Mouse (Mus musculus) urinary bladder, postnatal 25 days (tissue): ENCODE data around the gene Btnl9.
A peak's percentile ranks its signal among the peaks of the same experiment; 100 is the strongest.
"Not testable (repeated sequence)": the region's sequence is repeated elsewhere in the genome, so short reads cannot be mapped to it uniquely, and the experiment has no call there.

Experiments
- DNase-seq: peaks from one replicate; pipeline ENCODE4 v3.0.0; 2022; ENCODE audit warnings: low spot score

Gene Btnl9

GRCm38 (mm10) chr11:49186955-49187488 lies at the start of gene Btnl9:
Gene Btnl9 (minus strand): TSS chr11:49187159.
- DNase-seq, result no peak

- no peak for DNase-seq
Measured at GRCm38 (mm10) chr11:49235459-49236207, 48.7 kb upstream of the Btnl9 start.

- no peak for DNase-seq
Measured at GRCm38 (mm10) chr11:49232781-49233180, 45.8 kb upstream of the Btnl9 start.

GRCm38 (mm10) chr11:49224455-49224854 lies 37.5 kb upstream of the Btnl9 start:
- no peak for DNase-seq

GRCm38 (mm10) chr11:49219271-49219670 lies 32.3 kb upstream of the Btnl9 start:
- DNase-seq, result no peak

- no peak for DNase-seq
Measured at GRCm38 (mm10) chr11:49213505-49213904, 26.5 kb upstream of the Btnl9 start.

- no peak for DNase-seq
Measured at GRCm38 (mm10) chr11:49212577-49212976, 25.6 kb upstream of the Btnl9 start.

GRCm38 (mm10) chr11:49207495-49207894 lies 20.5 kb upstream of the Btnl9 start:
- no peak for DNase-seq

GRCm38 (mm10) chr11:49205080-49205590 lies 18.2 kb upstream of the Btnl9 start:
- DNase-seq, result no peak

GRCm38 (mm10) chr11:49203771-49204497 lies 17.0 kb upstream of the Btnl9 start:
- peak; percentile 10 for DNase-seq

GRCm38 (mm10) chr11:49203129-49203768 lies 16.3 kb upstream of the Btnl9 start, which contains the start of gene Zfp62:
Gene Zfp62 (plus strand): TSS chr11:49203292.
- peak; percentile 93 for DNase-seq

- peak; percentile 15 for DNase-seq
Measured at GRCm38 (mm10) chr11:49202523-49203061, 15.6 kb upstream of the Btnl9 start.

GRCm38 (mm10) chr11:49202071-49202470 lies 15.1 kb upstream of the Btnl9 start:
- DNase-seq, result no peak

GRCm38 (mm10) chr11:49201142-49201541 lies 14.2 kb upstream of the Btnl9 start:
- DNase-seq, result no peak

GRCm38 (mm10) chr11:49200666-49201065 lies 13.7 kb upstream of the Btnl9 start:
- DNase-seq, result no peak

GRCm38 (mm10) chr11:49195819-49196322 lies 8.9 kb upstream of the Btnl9 start:
- no peak for DNase-seq

GRCm38 (mm10) chr11:49194771-49195170 lies 7.8 kb upstream of the Btnl9 start:
- DNase-seq, result not testable (repeated sequence)

- no peak for DNase-seq
Measured at GRCm38 (mm10) chr11:49191083-49191482, 4.1 kb upstream of the Btnl9 start.

- DNase-seq, result peak; percentile 57
Measured at GRCm38 (mm10) chr11:49189737-49190136, 2.8 kb upstream of the Btnl9 start.

GRCm38 (mm10) chr11:49187701-49188100 lies 742 bp upstream of the Btnl9 start:
- DNase-seq, result no peak

- no peak for DNase-seq
Measured at GRCm38 (mm10) chr11:49186452-49186851, 507 bp downstream of the Btnl9 start.

GRCm38 (mm10) chr11:49183172-49183571 lies 3.8 kb downstream of the Btnl9 start:
- no peak for DNase-seq
